Mouse (Mus musculus) kidney, postnatal 10 days (tissue): ENCODE measurements around the gene Rxra.

ENCODE experiments used
- DNase-seq: peaks from one replicate; pipeline ENCODE4 v3.0.0; 2021; ENCODE audit warnings: mixed read lengths

Gene Rxra

GRCm38 (mm10) chr2:27671633-27672091 lies 4.6 kb upstream of the Rxra start:
- DNase-seq: peak; percentile 74

GRCm38 (mm10) chr2:27676478-27677325 lies 462 bp downstream of the Rxra start:
- DNase-seq: peak; percentile 90

GRCm38 (mm10) chr2:27677411-27678310 lies 1.4 kb downstream of the Rxra start:
- DNase-seq: peak; percentile 78

- peak; percentile 10 for DNase-seq
These were observed 2.1 kb downstream of the Rxra start for GRCm38 (mm10) chr2:27678331-27678730.

- DNase-seq: peak; percentile 34
These were observed 2.7 kb downstream of the Rxra start for GRCm38 (mm10) chr2:27678836-27679480.

GRCm38 (mm10) chr2:27679621-27680025 lies 3.4 kb downstream of the Rxra start:
- peak; percentile 67 for DNase-seq

GRCm38 (mm10) chr2:27680058-27680457 lies 3.8 kb downstream of the Rxra start:
- peak; percentile 47 for DNase-seq

- DNase-seq: peak; percentile 16
These were observed 4.4 kb downstream of the Rxra start for GRCm38 (mm10) chr2:27680595-27680994.

GRCm38 (mm10) chr2:27681426-27681825 lies 5.2 kb downstream of the Rxra start:
- DNase-seq: peak; percentile 13

- DNase-seq: peak; percentile 21
These were observed 5.9 kb downstream of the Rxra start for GRCm38 (mm10) chr2:27682096-27682495.

GRCm38 (mm10) chr2:27684017-27684657 lies 7.9 kb downstream of the Rxra start:
- no peak for DNase-seq

- DNase-seq: no peak
These were observed 9.7 kb downstream of the Rxra start for GRCm38 (mm10) chr2:27685917-27686316.

GRCm38 (mm10) chr2:27686335-27686734 lies 10.1 kb downstream of the Rxra start:
- no peak for DNase-seq

- DNase-seq: no peak
These were observed 10.8 kb downstream of the Rxra start for GRCm38 (mm10) chr2:27687041-27687440.

GRCm38 (mm10) chr2:27687973-27688372 lies 11.7 kb downstream of the Rxra start:
- DNase-seq: no peak

GRCm38 (mm10) chr2:27690714-27691113 lies 14.5 kb downstream of the Rxra start:
- peak; percentile 63 for DNase-seq

- no peak for DNase-seq
These were observed 15.0 kb downstream of the Rxra start for GRCm38 (mm10) chr2:27691139-27691720.

GRCm38 (mm10) chr2:27692608-27693007 lies 16.4 kb downstream of the Rxra start:
- DNase-seq: no peak

GRCm38 (mm10) chr2:27693684-27694083 lies 17.4 kb downstream of the Rxra start:
- no peak for DNase-seq

GRCm38 (mm10) chr2:27699574-27699973 lies 23.3 kb downstream of the Rxra start:
- peak; percentile 95 for DNase-seq

GRCm38 (mm10) chr2:27702283-27702682 lies 26.0 kb downstream of the Rxra start:
- no peak for DNase-seq
